Mouse (Mus musculus): ENCODE results near the gene Trp53i11.

- TF ChIP-seq POLR2A (IDR thresholded peaks at IDR 0.05; ENCODE audit: low read depth, low read length) (peak; percentile 61), MXI1 (IDR thresholded peaks at IDR 0.05; ENCODE audit: low read depth, low read length) (no peak; the same call in 1 of the 2 replicates), CHD1 (IDR thresholded peaks at IDR 0.05; ENCODE audit: low read depth, low read length) (0 out of 2 replicates have a peak, but pooled peaks have one; percentile 44), JUND (conservative IDR thresholded peaks at IDR 0.05; ENCODE audit: low read depth, low read length) (no peak), CTCF (conservative IDR thresholded peaks at IDR 0.05 in 1 of 2, IDR thresholded peaks at IDR 0.05 in 1 of 2; ENCODE audit: low read depth in 2 of 2, low read length in 2 of 2) (peak in 1 of 2 experiments; percentile 31; a peak in 2 of 4 replicates), TCF12 (IDR thresholded peaks at IDR 0.05; ENCODE audit: low read depth, low read length) (peak; percentile 61), PAX5 (IDR thresholded peaks at IDR 0.05; ENCODE audit: low read length) (no peak), EP300 (IDR thresholded peaks at IDR 0.05; ENCODE audit: low read length) (0 out of 2 replicates have a peak, but pooled peaks have one; percentile 13), ZC3H11A (IDR thresholded peaks at IDR 0.05; ENCODE audit: low read depth, low read length) (no peak), NRF1 (IDR thresholded peaks at IDR 0.05; ENCODE audit: low read depth, low read length) (no peak), MAX (IDR thresholded peaks at IDR 0.05; ENCODE audit: low read length) (no peak), MAZ (IDR thresholded peaks at IDR 0.05; ENCODE audit: low read depth, low read length) (0 out of 2 replicates have a peak, but pooled peaks have one; percentile 11)
These were observed 3.6 kb downstream of the Trp53i11 start for GRCm38 (mm10) chr2:93190771-93191487.

All from CH12.LX (cell line).